Mouse (Mus musculus): ENCODE measurements around the gene Olfr574. TPM values are rescaled to one million over a fixed set of nuclear protein-coding genes. Genes with fewer than 3 reads are reported as not detected.

The Olfr574 gene
- polyA plus RNA-seq (2012; ENCODE audit: low replicate concordance): not detected in 2 replicates

DNA sequence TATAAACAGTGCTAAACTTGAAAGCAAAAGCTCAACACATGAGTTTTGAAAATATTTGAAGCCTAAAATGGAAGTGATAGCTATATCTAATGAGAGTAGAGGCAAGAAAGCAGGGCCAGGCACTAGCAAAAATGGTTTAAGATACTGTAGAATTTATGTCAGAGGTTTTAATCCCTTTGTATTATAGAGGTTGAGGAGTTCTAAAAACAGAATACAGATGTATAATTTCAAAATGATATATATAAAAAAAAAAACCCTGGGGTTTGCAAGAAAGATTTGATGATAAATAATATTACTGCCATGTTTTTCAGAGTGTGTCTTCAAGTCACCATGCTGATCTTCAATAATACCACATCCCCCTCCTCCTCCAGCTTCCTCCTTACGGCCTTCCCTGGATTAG lies at the start of gene Olfr574:
TSS of gene Olfr574 (plus strand) at position 301 of the 400 bp plus-strand sequence.

DNA sequence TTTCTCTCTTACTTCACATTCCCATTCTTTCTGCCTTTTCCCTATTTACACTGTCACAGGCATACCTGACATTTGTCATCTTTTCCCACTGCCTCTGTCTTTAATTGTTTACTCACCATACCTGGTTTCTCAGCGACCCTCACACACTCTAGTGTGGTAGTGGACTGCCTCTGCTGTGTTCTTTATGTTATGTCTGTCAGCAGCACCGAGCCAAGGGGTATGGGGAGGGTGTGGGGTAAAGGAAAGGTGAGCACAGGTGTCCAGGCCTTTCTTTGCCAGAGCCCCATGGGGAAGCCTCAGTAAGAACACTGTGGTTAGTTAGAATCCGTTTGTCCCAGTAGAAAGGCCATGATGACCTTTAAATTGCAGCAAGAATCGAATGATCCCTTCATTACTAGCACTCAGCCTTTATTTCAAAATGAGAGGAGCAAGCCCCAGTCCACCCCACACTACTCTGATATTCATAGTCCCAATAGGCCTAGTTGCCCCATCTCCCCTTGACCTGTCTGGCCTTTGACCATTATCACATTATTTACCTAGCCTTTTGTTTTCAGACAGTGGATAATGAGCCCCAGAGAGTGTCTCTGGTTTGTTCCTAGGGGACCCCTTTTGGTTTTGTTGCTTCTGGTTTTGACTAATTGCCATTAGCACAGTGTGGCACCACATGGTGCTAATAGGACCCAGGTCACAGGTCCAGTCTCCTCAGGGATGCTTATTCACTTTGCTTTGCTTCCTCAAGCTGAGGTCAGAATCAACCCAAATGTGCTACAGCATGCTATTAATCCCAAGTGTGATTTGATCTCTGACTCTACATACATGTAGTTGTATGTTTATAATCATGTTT lies 31.0 kb upstream of the Olfr574 start, which contains the start of gene Olfr571:
TSS of gene Olfr571 (minus strand) at position 505 of the 844 bp plus-strand sequence.

DNA sequence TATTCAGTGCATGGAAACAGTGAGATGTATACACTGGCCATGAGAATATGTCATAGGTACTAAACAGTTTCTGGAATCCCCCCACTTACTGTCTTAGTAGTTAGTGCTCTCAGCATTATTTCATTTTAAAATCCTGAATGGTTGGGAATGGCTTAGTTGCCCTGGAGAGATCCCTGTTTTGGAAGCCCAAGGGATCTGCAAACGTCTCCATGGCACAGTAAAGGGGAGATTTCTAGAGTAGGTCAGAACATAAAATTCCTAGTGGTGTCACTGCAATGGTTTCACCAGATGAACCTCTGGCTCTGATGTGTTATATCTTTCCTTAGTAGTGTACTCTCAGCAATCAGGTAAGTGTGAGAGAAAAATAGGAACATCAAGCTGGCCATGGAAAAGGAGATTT lies 24.2 kb upstream of the Olfr574 start, which contains the start of gene Olfr572:
TSS of gene Olfr572 (plus strand) at position 301 of the 400 bp plus-strand sequence.

DNA sequence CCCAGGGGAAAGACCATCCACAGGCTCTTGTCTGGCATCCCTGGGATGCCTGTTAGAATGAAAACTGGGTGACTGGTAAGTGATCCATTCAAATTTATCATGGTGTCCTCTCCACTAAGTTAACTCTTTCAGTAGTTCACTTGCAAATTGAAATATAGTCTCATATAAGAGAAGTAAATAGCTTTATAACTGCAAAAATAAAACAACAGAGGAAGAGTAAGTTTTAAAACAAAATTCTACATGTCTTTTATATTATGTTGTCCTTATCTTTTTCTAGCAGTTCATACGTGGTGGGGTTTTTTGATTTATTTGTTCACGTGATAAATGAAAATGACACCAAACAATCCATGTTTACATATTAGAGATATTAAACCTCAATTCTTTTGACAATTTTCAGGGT lies 5.8 kb upstream of the Olfr574 start, which contains the start of gene Olfr573-ps1:
TSS of gene Olfr573-ps1 (minus strand) at position 101 of the 400 bp plus-strand sequence.

DNA sequence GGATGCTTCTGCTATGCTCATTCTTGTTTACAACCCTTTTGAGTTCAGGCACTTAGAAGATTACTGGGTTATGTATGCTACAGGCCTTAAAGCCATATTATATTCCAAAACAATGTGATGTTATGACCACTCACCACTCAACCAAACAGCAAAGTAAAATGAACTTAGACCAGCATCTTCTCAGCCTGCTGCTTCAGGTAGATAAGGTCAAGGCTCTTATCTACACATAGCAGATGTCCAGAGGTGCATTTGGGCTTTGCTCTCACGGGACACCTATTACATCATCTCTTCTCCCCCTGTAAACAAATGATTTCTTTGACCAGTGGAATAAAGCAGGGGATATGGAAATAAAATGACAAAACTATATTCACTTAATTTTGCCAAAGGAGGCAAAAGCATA lies 10.3 kb downstream of the Olfr574 start, which contains the start of gene Olfr575:
TSS of gene Olfr575 (minus strand) at position 183 of the 400 bp plus-strand sequence.

DNA sequence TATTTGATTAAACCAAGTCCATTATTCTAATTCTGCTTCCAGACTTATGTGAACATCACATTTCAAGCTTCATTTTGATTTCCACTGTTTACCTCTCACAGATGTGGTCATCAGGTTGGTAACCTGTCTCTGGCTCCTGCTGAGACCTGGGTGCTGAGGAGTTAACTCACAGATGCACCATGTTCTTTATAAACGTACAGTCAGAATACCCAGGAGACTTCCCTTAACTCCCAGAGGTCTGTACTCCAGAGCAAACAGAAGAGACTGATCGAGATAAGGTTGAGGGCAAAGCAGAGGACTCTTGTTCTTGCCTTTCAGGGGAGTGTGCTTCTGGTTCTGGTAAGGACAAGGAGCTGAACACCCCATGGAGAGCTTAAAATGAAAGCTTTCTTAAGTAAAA lies 14.1 kb downstream of the Olfr574 start, which contains the start of gene Olfr576:
TSS of gene Olfr576 (plus strand) at position 301 of the 400 bp plus-strand sequence.

DNA sequence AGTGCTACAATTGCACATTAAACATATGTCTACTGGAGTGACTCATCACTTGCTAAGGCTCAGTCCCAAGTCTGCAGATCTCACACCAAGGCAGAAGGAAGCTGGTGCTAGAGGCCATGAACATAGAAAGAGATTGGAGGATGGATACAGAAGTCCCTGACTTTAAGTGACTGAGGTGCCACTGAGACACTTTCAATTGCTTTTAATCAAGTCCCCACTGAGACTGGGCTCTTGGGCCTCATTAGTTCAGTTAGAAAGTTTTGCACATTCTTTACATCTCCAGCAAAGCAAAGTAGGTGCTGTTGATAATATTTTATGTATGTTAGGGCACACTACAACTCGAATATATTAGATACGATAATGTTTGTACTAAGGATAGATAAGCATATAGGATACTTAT lies 27.6 kb downstream of the Olfr574 start, which contains the start of gene Olfr577:
TSS of gene Olfr577 (minus strand) at position 101 of the 400 bp plus-strand sequence.

DNA sequence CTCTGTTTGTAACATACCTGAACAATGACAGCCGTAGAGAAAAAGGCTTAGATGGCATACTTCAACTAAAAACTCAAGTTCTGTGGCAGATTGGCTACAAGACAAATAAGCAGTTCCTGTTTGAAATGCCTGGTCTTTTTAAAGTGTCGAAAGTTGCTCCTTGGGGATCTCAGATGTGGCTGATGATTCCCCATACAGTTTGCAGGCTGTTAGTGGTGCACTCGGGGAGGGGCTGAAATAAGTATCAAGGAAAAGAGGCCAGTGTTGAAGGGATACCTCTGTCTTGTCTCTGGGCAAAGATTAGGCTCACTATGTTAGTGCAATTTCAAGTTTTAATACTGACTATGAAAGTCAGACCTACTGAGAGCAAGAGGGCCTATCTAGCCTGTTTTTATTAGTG lies 41.0 kb downstream of the Olfr574 start, which contains the start of gene Olfr578:
TSS of gene Olfr578 (minus strand) at position 101 of the 400 bp plus-strand sequence.

Other genes with a start within 250 kb of the Olfr574 start
- gene Olfr558, start 246.3 kb upstream of the Olfr574 start, polyA plus RNA-seq (2012; ENCODE audit: low replicate concordance): not detected in 2 replicates
- not detected in 2 replicates for gene Olfr33, start 229.4 kb upstream of the Olfr574 start, polyA plus RNA-seq (2012; ENCODE audit: low replicate concordance)
- not detected in 2 replicates for gene Olfr559, start 221.0 kb upstream of the Olfr574 start, polyA plus RNA-seq (2012; ENCODE audit: low replicate concordance)
- gene Olfr560, start 189.1 kb upstream of the Olfr574 start, polyA plus RNA-seq (2012; ENCODE audit: low replicate concordance): not detected in 2 replicates
- not detected in 2 replicates for gene Olfr78, start 189.0 kb upstream of the Olfr574 start, polyA plus RNA-seq (2012; ENCODE audit: low replicate concordance)
- gene Olfr561, start 177.2 kb upstream of the Olfr574 start, polyA plus RNA-seq (2012; ENCODE audit: low replicate concordance): not detected in 2 replicates
- not detected in 2 replicates for gene Olfr564, start 145.0 kb upstream of the Olfr574 start, polyA plus RNA-seq (2012; ENCODE audit: low replicate concordance)
- not detected in 2 replicates for gene Olfr566, start 89.7 kb upstream of the Olfr574 start, polyA plus RNA-seq (2012; ENCODE audit: low replicate concordance)
- not detected in 2 replicates for gene Olfr568, start 71.3 kb upstream of the Olfr574 start, polyA plus RNA-seq (2012; ENCODE audit: low replicate concordance)
- gene Olfr569, start 57.6 kb upstream of the Olfr574 start, polyA plus RNA-seq (2012; ENCODE audit: low replicate concordance): not detected in 2 replicates
- not detected in 2 replicates for gene Olfr570, start 53.9 kb upstream of the Olfr574 start, polyA plus RNA-seq (2012; ENCODE audit: low replicate concordance)
- not detected in 2 replicates for gene Olfr571, start 30.9 kb upstream of the Olfr574 start, polyA plus RNA-seq (2012; ENCODE audit: low replicate concordance)
- gene Olfr572, start 24.1 kb upstream of the Olfr574 start, polyA plus RNA-seq (2012; ENCODE audit: low replicate concordance): not detected in 2 replicates
- gene Olfr573-ps1, start 5.9 kb upstream of the Olfr574 start, polyA plus RNA-seq (2012; ENCODE audit: low replicate concordance): not detected in 2 replicates
- not detected in 2 replicates for gene Olfr575, start 10.3 kb downstream of the Olfr574 start, polyA plus RNA-seq (2012; ENCODE audit: low replicate concordance)
- gene Olfr576, start 14.2 kb downstream of the Olfr574 start, polyA plus RNA-seq (2012; ENCODE audit: low replicate concordance): not detected in 2 replicates
- gene Olfr577, start 27.5 kb downstream of the Olfr574 start, polyA plus RNA-seq (2012; ENCODE audit: low replicate concordance): not detected in 2 replicates
- not detected in 2 replicates for gene Olfr578, start 40.9 kb downstream of the Olfr574 start, polyA plus RNA-seq (2012; ENCODE audit: low replicate concordance)
- not detected in 2 replicates for gene Olfr582, start 89.6 kb downstream of the Olfr574 start, polyA plus RNA-seq (2012; ENCODE audit: low replicate concordance)
- not detected in 2 replicates for gene Olfr583, start 102.8 kb downstream of the Olfr574 start, polyA plus RNA-seq (2012; ENCODE audit: low replicate concordance)
- not detected in 2 replicates for gene Olfr584, start 133.4 kb downstream of the Olfr574 start, polyA plus RNA-seq (2012; ENCODE audit: low replicate concordance)
- gene Olfr585, start 149.3 kb downstream of the Olfr574 start, polyA plus RNA-seq (2012; ENCODE audit: low replicate concordance): not detected in 2 replicates
- not detected in 2 replicates for gene Olfr586, start 177.2 kb downstream of the Olfr574 start, polyA plus RNA-seq (2012; ENCODE audit: low replicate concordance)
- not detected in 2 replicates for gene Olfr588-ps1, start 192.4 kb downstream of the Olfr574 start, polyA plus RNA-seq (2012; ENCODE audit: low replicate concordance)
- gene Olfr589, start 207.9 kb downstream of the Olfr574 start, polyA plus RNA-seq (2012; ENCODE audit: low replicate concordance): not detected in 2 replicates
- gene Olfr591, start 229.9 kb downstream of the Olfr574 start, polyA plus RNA-seq (2012; ENCODE audit: low replicate concordance): not detected in 2 replicates
- 0.02 TPM in 1 of 2 replicates, not detected in the other for gene Olfr592, start 236.3 kb downstream of the Olfr574 start, polyA plus RNA-seq (2012; ENCODE audit: low replicate concordance)